Mouse (Mus musculus) frontal cortex, adult 2 months (tissue): Measurements from ENCODE around the gene Srsf10. TPM values are rescaled to one million over a fixed set of nuclear protein-coding genes. Genes with fewer than 3 reads are reported as not detected.

Experiments used
- DNase-seq, 2 experiments: peaks; one replicate each; pipeline ENCODE4 v3.0.0; 2022; ENCODE audit warnings: low spot score in 1 of 2; ENCODE audit errors: extremely low spot score in 1 of 2
- polyA plus RNA-seq: library from polyadenylated mRNA; depleted of rRNA; stranded (reverse); fragments of >200 nt; gene quantifications from 2 replicates; pipeline ENCODE4 v1.2.3, GENCODE M21; 2012; rRNA removed

Gene Srsf10
- 68.2 and 68.5 TPM in 2 replicates for polyA plus RNA-seq

DNA sequence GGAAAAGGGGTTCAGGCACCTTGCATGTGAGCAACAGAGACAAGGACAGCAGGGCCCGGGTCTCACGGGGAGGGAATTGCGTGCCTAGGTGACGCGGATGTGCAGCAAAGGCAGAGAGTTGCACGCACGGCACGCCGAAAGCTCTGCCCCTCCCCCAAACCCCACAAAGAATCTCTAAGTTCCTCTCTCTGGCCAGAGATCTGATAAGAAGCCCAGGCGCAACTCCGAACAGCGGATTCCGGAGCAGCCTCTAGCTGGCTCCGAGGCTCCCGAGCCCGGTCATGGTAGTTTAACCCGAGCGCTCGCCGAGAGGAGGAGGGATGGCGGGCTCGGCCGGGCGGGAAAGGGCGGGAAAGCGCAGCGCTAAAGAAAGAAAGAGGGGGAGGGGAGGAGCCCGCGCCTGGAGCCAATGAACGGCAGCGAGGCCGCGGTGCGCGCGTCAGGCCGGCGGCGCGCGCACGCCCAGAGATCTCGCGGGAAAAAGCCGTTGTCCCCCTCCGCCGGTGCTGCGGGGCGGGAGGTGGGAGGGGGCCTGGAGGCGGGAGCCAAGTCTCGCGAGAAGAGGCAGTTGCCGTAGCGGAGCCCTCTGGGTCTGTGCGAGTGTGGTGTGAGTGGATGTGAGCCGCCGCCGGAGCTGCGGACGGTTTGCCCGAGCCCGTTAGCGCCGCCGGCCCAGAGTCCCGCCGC lies at the start of gene Srsf10:
Srsf10 (plus strand) TSS at position 212 of the 687 bp plus-strand sequence.
- peak; percentile 91 to 92 for DNase-seq

DNA sequence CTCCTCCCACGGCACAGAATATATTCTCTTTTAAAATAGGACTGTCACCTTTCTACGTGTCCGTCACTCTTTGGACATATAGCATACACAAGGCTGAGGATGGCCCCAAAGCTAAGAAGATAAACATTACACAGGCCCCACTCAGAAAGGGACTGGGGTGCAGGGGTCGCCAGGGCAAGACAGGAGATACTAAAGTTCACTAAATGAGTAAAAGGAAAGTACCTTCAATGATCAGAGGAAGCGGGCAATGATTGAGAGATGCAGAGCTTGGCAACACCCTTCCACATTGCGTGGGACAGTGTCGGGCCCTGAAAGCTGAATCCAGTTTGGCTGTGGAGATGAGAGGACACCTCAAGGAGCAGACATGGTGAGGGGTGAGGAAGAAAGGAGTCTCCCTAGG lies 40.7 kb upstream of the Srsf10 start:
- no peak for DNase-seq

DNA sequence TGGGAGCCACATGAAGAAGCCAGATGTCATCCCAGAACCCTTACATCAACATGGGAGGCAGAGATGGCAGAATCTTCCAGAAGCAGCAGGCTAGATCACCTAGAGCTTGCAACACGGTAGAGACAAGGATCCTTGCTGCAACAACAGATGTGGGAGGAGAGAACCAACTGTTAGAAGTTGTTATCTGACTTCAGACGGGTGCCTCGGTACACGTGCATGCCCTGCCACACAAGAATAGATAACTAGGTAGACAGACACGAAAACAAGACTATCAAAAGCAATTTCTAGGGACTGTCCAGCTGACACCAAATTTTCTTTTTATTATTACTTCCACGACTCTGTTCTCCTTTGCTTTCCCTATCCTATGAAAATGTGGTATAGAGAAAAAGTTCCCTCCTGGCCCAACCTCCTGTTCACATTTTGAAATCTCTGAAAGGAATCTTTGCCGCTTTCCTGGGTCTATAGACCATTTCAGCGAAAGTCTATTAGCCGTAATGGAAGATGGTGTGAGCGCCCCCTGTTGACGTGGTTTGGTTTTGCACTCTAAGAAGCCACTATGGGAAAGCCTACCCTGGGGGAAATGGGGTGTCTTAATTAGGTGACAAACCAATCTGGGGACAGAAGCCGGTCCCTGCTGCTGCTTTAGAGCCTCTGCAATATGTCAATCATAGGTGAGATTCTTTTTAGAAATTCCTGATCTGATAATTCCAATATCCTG lies 38.5 kb upstream of the Srsf10 start:
- DNase-seq: peak in 1 of 2 experiments; percentile 58

DNA sequence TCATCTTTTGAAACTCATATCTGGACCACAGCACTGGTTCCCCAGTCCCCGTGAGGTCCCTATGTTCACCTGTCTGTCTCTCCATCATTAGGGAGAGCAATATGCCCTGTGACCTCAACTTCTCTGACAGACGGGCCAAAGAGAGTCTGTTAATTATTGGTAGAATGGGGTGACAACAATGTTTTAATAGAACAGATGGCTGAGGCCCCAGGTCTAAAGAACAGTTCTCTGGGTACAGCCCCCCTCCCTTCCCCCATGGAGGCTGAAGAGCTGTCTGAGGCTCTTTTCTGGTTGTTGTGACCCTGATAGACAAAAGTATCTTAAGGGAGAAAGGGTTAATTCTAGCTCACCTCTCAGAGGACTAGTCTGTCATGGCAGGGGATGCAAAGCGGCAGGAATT lies 37.2 kb upstream of the Srsf10 start:
- no peak for DNase-seq

DNA sequence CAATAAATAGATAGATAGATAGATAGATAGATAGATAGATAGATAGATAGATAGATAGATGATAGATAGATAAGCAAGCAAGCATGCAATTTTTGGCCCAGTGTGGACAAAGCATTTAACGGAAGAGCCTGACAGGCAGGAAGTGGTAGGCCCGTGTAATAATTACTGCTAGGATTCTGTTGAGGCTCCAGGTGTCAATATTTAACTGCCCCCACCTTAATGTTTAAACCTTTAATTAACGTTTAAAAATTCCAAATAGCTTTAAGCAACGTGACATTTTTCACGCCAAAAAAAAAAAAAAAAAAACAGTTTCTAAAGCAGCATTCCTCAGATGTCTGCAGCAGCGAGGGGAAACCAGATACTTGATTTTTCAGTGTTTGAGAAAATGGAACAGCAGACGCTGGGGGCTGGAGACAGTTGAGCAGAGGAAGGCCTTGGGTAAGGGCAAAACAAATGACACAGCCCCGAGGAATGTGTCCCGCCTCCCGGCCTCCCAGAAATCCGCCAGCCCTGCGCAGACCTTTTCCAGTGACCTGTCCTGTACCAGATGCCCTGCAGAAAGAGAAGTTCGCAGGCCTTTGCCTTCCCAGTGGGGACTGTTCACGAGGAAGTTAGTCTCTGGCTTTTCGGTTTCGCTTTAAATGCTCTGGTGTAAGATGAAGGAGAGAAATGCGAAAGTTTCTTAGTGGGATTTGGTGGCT lies 35.6 kb upstream of the Srsf10 start:
- DNase-seq: no peak

DNA sequence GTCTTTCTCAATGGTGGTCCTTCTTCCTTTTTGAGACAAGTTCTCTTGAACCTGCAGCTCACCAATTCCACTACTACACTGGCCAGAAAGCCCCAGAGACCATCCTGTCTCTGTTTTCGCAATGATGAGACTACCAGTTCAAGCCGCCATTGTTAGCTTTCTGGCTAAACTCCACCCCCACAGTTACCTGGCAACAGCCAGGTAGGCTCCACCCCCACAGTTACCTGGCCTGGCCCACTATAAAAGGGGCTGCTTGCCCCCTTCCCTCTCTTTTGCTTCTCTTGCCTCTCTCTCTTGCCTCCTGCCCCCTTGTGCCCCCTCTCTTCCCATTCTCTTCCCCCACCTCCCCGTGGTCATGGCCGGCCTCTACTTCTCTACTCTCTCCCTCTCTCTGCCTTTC lies 33.8 kb upstream of the Srsf10 start:
- no peak for DNase-seq

DNA sequence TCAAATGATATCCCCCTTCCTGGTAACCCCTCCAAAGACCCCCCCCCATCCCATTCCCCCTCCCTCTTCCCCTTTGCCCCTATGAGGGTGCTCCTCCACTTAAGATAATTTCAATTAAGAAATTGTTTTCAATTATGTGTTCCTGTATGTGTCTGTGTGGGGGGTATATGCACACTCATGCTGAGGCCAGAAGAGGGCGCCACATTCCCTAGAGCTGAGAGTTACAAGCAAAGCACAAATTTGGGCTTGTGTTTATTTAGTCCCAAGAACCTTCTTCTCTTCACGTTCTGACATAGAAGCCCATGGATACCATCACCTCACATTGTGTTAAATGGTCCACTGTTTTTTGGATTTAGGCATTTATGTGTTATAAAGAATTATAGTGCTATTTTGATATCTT lies 32.2 kb upstream of the Srsf10 start:
- no peak for DNase-seq

DNA sequence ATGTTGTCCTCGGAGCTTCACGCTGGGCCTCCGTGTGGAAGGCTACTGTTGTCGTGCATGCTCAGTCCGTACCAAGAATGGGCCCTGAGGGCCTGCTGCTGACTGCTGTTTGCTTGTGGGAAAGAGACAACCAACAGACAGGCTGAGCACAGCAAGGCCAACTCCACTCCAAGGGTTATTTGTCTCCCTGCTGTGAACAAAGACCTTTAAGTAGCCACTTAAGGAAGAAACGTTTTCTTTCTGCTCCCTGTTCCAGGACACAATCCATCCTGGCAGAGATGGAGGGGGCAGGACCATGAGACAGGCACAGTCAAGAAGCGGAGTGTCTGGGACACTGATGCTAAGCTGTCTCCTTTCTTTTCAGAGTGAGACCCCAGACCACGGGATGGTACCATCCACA lies 31.3 kb upstream of the Srsf10 start:
- DNase-seq: no peak

DNA sequence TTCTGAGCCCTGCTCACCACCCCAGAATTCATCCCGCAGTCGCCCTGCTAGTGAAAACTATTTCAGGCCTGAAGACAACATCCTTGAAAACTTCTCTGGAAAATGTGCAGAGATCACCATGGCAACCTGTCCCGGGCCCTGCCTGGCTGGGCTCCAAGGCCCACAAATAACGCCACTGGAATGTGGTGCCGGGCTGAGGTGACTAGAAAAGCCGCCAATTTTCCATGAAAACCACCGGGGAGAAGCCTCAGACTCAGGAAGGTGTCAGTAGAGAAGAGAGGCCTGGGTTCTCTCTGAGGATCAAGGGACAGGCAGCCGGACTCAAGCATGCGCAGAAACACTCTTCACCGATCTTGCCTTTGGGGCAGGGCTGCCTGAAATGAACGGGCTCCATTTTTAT lies 27.1 kb upstream of the Srsf10 start:
- peak; percentile 81 to 87 for DNase-seq

DNA sequence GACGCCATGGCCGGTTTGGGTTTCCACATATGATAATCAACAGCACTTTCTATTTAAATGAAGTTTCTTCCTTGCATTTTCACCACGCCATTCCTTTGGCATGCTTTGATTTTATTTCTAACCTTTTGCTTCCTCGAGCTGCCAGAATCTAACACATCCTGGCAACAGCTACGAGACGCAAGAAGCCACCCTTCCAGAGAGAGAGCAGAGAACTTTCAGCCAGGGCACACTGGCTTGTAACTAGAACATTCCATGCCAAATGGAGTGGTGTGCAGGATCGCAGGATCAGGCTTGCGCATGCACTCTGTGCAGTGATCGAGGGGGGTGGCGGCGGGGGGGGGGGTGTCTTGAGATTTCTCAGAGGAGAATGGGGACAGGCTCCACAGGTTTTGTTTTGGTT lies 23.5 kb upstream of the Srsf10 start:
- DNase-seq: peak in 1 of 2 experiments; percentile 13

DNA sequence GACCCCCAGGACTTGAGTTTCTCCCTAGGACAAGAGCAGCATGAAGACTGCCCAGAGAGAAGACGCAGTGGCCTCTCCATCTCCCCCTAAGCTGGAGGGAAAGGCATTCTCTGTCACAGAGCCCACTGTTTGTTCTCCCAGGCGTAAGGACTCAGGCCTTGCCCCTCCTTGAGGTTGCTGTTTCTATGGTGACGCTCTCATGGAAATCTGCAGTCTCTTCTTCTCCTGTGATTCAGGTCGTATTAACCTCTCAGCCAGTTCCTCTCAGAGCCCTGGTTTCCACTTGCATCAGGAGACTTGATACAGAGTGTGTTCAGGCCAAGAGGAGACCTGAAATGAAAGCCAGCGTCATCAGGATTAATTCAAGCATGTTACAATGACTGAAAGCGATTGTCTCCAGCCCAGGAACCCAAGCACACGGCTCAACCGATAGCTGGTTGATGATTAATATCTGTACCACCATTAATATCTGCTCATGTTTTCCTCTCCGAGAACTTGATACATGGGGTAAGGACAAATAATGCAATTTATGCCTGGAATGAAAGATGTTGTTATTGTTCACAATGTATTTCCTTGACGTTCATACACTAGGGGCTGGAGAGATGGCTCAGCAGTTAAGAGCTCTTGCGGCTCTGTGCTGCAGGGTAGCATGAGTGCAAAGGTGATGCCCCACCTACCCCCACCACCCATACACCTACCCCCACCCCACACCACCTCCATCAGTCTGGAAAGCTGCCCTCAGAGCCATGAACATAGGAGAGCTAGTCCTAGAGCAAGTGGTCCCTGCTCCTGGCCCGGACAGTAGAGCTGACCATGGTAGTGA lies 22.0 kb upstream of the Srsf10 start:
- no peak for DNase-seq

DNA sequence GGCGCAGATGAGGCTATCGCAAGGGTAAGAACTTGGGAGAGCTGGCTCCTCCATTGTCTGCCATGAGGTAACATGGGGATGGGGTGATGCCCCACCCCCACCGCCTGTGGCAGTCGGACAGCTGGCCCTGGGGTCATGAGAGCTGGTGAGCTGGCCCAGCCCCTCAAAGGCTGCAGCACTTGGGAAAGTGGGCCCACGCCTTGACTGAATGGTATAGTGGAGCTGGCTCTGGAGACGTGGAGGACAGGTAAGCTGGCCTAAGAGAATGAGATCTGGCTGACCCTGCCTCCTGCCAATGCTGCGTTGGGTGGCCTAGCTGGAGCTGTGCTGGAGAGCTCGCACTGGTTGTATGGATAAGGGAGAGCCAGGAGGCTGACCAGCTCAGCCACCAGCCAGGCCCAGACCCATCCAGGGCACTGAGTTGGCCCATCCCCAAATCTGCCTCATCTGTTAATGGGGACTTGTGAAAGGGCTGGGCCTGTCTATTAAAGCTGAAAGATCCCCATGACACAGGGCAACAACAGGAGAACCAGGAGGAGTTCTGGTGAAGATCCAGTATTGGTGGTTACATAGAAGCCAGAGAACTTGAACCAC lies 21.3 kb upstream of the Srsf10 start:
- DNase-seq: no peak

DNA sequence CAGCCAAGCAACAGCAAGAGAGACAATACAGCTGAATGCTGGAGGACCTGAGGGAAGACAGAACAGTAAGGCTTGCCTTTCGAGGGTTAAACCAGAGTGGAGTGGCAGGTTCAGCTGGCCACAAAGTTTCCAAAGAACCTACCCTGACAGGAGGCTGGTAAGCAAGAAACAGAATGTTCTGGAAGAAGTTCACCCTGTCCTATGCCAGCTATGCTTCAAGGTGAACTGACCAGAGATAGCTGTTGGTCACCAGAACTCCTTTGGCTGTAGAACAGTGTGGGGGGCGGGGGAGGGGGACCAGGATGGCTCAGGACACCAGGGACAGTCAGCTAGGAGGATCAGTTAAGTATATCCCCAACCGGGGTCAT lies 16.6 kb upstream of the Srsf10 start:
- no peak for DNase-seq

DNA sequence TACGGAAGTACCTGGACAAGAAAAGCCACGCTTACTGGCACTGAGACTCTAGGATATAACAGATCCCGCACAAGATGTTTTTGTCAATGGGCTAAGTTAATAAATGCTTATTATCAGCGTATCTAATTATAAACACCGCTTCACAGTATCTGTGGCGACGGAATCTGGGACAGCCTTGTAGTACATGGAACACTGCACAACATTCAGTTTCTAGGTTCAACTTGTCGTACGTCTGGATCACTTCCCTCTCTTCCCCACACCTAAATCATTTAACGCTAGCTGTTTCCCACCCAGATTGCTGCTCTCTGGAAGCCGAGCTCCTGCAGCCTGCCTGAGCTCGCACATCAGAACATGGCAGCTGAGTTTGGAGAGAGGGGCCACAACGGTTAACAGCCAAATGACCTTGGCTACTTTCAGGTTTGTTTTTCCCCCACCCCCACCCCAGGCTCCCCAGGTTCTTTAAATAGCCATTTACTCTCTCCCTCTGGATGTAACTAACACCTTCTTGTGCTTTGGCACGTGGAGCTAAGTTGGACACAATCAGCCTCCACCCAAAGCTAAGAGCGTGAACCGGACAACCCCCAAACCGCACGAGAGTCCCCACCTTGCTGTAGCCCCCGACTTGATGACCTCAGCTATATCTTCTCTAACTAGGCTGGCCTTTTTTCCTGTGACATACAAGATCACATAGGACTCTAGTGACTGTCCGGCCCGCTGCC lies 16.1 kb upstream of the Srsf10 start:
- no peak for DNase-seq

DNA sequence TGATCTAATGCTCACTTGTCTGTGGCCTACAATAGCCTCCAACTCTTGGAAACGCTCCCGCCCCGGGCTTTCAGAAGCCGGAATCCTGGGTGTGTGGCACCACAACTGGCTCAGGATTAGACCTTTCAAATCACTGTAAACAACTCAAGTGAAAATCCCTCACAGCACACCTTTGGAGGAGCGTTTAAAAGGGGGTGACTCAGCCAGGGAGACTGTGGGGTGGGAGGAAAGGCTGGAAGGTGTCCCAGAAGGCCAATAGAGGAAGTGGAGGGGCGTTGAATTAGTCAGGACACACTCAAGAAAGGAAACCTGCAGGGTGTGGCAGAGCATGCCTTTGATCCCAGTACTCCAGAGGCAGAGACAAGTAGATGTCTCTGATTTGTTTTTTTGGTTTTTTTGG lies 11.1 kb upstream of the Srsf10 start:
- no peak for DNase-seq

DNA sequence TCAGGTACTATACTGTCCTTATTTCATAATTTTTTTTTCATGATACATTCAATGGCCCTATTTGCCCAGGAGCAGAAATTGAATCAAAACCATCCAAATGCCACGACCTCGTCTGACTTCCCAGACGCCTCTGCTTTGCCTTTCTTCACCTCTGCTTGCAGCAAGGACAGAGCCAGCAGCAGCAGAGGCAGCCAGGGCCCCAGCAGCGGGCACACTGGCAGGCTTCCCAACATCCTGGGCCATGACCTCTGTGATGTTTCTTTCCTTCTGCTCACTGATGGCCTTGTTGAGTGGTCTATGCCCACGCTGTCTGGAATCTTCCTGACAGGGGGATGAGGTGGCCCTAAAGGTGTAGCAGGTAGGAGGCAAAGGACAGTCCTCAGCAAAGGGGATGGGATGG lies 8.0 kb upstream of the Srsf10 start:
- DNase-seq: no peak

DNA sequence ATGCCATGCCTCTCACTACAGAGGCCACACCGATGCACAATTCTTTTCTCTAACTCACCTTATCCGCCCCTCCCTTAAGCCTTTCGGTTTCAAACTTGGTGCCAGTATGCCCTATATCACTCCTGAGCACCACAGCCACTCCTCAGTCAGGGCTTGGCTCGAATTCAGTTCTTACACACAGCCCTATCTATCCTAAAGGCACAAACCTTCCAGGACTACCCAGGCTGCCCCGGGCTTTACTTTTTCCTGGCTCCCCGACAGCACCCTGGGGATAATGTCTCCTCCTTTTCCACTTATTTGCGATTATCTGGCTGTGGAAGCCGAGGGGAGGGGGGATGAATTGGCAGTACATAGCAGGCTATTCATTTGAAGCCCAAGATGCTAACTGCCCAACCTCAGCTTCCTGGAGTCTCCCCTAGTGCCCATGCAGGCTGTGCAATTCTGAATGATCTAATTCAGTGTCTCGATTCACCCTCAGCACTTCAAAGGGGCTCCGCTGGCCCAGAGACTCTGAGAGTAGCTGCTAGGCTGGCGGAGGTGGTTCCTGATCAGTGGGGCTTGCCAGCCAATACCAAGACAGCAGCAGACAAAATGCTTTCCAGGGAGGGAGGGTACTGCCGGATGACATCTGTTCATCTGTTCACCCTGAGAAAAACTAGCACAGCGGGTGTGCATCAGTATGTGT lies 5.0 kb upstream of the Srsf10 start:
- peak in 1 of 2 experiments; percentile 64 for DNase-seq

DNA sequence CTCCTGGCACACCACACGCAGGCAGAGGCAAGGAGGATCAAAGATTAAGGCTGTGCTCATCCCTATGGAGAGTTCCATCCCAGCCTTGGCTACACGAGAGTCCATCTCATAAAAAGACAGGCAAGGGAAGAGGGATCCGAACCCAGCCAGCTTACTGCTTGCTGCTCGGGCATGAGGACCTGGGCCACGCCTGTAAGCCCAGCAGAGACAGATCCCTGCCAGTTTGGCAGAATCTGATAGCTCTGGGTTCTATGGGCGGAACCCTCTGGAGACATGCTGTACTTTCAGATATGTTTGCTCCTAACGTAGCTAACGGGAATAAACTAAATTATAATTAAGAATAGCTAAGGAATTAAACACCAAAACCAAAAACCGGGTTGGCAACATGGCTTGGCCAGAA lies 3.6 kb upstream of the Srsf10 start:
- no peak for DNase-seq

DNA sequence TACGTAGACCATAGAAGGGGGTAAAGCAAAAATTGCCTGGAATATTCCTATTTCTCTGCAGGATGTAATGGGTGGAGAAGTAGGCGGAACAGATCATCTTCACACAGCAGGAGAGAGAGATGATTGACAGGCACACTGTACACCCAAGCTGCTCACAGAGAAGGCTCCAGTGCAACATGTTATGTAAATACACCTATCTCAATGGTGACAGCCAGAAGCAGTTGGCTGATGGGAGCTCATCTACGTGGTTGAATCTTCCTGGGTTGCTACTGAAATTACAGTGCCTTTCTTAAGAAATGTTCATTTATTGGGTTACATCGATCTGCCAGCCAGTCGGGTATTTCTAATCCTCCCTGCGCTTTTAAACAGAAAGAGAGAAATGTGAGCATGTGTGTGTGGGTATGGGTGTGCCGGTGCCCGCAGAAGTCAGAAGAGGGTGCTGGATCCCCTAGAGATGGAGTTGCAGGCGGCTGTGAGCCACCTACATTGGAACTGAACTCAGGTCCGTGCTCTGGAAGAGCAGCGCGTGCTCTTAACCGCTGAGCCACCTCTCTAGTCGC lies 1.5 kb upstream of the Srsf10 start:
- peak in 1 of 2 experiments; percentile 47 for DNase-seq
